Mouse (Mus musculus): Measurements from ENCODE around the gene Patz1.
A peak's percentile ranks its signal among the peaks of the same experiment; 100 is the strongest.

Patz1 gene

DNA sequence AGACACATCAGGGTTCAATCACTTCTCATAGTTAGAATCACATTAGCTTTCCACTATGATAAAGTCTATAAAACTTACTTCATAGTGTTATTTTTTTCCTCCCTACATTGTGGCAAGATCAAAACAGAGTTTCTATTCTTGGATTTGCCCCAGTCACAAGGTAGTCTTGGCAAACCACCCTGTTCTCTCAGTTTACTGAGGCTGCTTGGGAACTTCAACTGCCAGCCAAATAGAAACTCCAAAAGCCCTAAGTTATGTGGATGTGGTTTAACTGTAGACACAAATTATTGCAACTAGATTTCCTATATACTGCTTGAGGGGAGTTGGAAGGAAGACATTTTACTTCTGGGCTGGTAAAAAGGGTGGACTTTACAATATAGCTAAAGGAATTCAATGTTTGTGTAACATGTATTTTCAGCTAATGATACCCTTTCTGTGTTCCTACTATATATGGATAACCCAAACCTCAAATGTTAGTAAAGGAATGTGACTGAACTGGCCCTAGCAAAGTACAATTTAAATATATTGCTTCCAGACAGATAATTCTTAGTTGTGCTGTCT lies 41.3 kb downstream of the Patz1 start, which contains the start of gene Pik3ip1:
TSS of gene Pik3ip1 (plus strand) at position 511 of the 561 bp plus-strand sequence.
- no peak for DNase-seq (ENCODE audit: low spot score in 2 of 2)

DNA sequence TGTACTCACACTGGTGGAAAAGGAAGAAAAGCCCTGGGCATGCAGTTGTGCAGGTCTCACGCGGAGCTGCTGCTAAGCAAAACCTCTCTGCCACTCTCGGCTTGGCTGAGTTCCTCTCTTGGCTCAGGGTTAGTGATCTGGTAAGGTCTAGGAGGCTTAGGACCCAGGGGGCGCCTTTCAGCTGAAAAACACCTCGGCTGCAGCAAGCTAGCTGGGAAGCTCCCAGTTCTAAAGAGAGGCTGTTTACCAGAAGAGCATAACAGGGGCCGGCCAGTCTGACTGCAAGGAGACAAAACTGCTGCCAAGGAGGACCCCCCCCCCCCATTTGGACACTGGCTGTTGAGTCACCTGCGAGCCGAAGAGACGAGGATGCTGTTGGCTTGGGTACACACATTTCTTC lies 41.9 kb downstream of the Patz1 start:
- peak; percentile 83 to 89 for DNase-seq (ENCODE audit: low spot score in 2 of 2)

DNA sequence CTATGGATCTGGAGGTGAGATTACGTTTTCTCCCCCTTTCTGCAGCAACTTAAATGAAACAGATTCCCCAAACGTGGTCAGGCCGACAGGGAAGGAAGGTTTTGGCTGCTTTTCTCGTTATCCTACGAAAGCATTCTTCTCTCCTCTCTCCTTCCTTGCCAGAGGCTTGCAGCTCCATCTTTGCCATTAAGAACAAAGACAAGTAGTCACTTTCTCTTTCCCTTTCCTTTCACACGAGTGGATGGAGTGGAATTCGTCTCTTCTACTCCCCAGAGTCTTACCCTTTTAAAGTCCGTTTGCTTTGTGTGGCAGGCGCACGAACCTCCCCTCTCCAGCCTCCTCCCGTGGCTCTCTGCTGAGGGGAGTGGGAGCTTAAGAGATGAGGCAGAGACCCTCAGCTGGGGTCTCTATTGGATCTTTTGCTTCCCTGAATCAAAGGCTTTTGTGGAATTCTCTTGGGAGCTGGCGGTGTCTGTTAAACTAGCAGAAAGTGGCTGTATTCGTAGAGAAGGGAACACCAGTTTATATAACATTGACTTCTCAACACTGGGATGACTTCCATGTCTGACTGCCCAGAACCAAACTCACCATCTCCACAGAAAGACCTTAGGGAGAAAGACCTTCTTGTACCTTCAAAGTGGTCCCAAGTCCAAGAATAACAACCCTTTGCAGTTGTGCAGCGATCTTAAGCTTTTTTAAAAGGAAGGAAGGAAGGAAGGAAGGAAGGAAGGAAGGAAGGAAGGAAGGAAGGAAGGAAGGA lies 42.5 kb downstream of the Patz1 start:
- DNase-seq (ENCODE audit: low spot score in 2 of 2), result no peak

DNA sequence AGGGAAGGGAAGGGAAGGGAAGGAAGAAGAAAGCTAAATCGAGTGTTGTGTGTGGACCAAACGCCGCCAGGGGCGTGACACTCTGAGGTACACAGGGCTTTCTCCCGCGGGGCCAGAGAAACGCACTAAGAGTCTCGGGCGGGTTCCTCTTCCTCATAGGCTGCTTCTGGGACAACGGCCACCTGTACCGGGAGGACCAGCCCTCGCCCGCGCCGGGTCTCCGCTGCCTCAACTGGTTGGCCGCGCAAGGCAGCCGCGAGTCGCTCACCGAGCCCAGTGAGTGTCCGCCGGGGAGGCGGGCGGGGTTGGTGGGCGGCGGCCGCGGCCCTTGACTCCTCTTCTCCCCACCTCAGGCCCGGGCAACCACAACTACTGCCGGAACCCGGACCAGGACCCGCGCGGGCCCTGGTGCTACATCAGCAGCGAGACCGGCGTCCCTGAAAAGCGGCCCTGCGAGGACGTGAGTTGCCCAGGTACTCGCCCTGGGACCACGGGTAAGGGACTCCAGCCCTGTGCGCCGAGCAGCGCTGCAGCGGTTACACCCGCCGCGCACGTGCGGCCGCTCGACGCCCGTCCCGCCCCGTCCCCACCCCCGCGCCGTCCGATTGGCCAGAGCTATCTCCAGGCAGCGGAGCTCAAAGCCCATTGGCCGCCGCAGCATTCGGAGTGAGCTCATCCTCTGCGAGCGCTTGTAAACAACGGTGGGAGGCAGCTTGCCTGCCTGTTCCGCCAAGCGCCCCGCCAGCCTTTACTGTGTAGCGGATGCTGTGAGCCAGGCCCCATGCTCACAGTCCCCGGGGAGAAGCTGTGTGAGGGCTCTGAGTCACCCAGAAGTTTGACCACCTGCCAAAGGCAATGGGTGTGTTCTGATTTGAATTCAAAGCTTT lies 43.3 kb downstream of the Patz1 start:
- DNase-seq (ENCODE audit: low spot score in 2 of 2), result peak; percentile 93

DNA sequence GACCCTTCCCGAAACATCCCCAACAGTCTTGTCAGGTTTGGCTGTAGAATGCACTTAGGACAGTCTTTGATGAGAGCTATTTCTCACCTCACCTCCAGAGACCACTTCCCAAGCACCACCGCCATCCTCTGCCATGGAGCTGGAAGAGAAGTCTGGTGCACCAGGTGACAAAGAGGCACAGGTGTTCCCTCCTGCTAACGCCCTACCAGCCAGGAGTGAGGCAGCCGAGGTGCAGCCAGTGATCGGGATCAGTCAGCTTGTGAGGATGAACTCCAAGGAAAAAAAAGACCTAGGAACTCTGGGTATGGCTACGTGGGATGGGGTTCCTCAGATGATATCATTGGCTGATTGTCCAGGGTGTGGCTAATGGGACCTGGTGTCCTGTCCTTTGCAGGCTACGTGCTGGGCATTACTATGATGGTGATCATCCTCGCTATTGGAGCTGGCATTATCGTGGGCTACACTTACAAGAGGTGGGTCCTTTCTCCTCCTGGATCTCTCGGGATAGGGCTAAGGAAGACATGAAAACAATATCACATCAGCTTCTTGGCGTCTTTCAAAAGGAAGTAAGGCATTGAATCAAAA lies 44.5 kb downstream of the Patz1 start:
- no peak for DNase-seq (ENCODE audit: low spot score in 2 of 2)

DNA sequence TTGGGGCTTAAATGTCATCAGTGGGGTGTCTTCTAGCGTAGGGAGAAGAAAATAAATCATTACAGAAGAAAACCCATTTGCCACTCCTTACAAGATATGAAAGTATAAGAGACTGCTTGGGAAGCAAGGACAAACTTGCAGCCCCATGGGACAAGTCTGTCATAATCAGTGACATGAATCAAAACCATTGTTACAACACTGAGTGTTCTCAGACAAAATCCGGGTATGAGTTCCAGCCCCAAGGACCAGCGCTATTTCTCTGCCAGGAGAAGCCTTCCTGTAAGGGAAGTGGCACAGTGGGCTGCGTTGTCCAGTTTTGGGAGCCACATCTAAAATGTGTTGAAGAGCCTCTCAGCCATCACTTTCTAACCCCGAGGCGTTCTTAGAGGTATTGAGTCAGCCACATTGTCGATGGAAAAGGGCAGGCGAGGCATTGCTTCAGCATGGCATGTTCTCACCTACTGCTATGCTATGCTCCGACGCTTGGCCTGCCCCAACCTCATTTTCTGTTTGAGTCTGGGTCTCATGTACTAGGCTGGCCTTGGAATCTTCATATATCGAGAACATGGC lies 45.6 kb downstream of the Patz1 start:
- no peak for DNase-seq (ENCODE audit: low spot score in 2 of 2)

DNA sequence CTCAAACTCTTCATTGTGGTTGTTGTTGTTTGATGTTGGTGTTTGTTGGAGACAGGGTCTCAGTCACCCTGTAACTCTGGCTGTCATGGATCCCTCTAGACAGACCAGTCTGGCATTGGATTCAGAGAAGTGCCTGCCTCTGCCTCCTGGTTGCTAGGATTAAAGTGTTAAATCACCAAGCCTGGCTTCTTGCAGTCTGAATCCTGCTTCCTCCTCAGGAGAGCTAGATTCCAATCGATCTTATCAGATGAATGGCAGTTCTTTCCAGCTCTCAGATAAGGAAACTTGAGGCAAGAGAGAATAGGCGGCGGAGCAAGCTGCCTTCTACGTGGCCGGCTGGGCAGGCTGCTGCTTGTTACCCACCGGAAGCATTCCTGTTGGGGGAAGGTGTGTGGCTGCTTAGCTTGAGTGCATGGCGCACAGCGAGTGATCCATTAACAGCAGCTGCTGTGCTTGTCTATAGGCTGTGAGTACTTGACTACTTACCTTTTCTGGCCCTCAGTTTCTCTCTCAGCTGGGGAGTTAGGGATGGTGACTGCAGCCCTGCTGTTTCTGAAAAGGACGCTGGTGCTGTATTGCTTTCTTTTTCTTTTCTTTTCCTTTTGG lies 46.1 kb downstream of the Patz1 start:
- no peak for DNase-seq (ENCODE audit: low spot score in 2 of 2)

DNA sequence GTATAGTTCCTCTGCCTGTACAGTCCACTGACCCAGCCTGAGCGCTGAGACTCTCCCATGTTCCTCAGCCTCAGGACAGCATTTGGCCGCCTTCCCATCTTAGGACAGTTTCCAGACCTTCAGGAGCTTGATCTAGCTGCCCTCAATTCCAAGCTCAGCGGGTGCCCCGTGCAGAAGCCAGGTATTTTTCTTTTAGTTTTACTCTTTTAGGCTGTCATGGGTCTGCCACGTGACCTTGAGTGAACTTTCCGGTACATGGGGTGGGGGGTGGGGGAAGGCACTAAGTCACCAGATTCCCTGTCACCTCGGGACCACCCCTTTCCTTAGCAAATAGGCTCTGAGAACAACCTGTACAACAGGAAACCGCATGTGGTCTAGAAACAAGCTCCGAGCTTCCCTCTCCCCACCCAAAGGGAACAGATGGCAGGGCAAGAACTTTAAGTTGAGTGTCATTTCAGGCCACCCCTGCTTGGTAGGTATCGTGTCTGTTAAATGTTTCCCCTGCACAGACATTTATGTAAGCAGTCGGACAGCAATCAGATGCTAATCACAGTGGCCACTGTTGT lies 47.1 kb downstream of the Patz1 start:
- no peak for DNase-seq (ENCODE audit: low spot score in 2 of 2)

DNA sequence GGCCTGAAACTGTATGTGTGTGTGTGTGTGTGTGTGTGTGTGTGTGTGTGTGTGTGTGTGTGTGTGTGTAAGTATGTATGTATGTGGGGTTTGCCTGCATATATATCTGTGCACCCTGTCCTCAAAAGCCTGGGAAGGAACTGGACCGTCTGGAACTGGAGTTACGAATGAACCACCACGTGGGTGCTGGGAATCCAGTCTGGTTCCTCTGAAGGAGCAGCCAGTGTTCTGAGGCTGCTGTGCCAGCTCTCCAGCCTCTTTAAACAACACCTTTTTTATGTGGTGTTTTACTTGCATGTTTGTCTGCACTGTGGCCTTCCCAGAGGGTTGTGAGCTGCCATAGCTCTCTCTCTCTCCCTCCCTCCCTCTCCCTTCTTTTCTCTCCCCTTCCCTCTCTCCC lies 47.9 kb downstream of the Patz1 start:
- no peak for DNase-seq (ENCODE audit: low spot score in 2 of 2)

DNA sequence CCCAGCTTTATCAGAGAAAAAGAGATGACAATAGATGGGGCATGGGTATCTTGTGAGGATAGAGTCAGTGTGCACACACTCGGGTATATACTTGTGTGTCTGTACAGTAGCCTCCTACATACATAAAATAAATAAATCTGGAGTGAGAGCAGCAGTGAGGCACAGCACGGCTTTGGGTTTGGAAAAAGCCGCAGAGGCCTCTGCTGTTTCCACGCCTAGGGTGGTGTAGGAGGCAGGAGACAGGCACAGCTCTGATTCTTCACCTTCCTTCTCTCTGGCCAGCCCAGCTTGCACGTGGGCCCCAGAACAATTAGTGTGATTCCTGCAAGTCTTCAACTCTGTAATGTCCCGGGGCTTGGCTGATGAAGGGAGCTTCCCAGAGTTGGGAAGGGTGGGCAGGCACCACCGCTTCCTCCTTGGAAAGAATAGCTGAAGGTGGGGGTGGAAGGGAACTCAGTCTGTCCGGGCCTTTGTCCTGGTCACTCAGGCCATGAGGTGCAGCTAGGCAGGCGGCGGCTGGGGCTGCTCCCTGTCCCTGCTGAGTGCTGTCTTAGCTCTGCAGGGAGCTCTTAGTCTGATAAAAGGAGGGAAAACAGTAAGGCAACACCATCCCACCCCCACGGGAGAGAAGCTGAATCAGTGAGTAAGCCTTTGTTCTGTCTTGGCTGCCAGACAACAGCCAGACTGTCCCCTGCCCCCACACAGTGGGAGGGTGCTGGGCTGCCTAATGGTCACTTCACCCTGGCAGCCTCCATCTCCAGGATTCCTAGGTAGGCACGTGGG lies 48.7 kb downstream of the Patz1 start:
- peak; percentile 83 to 89 for DNase-seq (ENCODE audit: low spot score in 2 of 2)

DNA sequence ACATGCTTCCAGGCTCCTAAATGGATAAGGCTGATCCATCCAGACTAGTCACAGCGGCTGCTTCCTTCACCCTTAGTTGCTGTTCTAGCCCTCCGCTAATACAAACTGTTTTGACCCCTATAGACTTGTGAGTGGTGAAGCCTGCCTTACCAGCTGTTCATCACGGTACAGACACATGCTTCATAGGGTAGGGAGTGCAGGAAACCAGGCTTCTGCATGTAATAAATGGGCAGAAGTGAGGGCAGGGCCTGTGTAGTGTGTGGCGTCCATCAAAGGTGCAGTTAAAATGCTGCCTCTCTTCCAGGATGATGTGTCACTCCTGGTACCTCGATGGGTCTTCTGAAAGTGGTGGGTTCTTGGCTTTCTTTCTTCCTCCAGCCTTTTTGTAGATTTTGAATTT lies 49.3 kb downstream of the Patz1 start:
- DNase-seq (ENCODE audit: low spot score in 2 of 2), result no peak

DNA sequence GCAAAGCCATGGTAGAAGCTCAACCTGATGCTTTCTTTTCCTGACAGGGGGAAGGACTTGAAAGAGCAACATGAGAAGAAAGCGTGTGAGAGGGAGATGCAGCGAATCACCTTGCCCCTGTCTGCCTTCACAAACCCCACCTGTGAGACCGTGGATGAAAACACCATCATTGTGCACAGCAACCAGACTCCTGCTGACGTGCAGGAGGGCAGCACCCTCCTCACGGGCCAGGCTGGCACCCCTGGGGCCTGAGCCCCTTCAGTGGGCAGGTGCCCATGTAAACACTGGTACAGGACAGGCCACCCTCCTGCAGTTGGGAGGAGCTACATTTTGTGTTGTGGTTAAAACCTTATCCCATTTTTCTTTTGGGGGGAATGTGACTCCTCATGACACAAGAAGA lies 52.8 kb downstream of the Patz1 start:
- no peak for DNase-seq (ENCODE audit: low spot score in 2 of 2)

DNA sequence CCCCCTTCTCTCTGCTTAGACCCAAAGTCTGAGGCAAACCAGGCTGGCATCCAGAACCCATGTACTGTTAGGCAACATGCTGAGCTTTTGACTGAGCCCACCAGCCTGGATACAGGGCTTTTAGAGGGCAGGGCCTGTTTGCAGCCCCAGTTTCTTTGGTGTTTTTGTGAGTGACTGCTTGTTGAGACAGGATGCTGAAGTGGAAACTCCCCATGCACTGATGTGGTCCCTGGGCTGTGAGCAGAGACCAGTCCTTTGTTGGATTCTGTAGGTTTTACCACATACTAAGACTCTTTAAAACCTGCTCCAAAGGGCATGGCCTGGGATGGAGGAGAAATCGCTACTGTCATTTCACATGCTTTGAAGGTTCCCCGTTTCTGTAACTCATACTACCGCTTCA lies 56.2 kb downstream of the Patz1 start:
- no peak for DNase-seq (ENCODE audit: low spot score in 2 of 2)

DNA sequence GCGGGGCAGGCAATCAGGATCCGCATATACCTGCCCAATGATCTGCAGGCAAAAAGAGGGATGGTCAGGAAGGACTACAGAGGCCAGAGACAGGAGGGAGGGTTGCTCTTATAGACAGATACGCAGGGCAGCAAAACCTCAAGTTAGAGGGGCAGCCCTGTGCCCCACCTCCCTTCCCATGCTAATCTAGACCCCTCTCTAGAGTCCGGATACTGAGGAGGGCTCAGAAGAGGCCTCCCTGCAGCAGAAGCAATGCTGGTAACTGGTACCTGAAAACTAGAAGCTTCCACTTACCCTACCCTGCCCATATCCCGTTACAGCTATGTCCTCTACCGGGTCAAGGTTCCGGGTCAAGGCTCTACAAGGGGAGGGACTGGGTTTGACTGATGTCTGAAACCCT lies 57.7 kb downstream of the Patz1 start:
- DNase-seq (ENCODE audit: low spot score in 2 of 2), result no peak

DNA sequence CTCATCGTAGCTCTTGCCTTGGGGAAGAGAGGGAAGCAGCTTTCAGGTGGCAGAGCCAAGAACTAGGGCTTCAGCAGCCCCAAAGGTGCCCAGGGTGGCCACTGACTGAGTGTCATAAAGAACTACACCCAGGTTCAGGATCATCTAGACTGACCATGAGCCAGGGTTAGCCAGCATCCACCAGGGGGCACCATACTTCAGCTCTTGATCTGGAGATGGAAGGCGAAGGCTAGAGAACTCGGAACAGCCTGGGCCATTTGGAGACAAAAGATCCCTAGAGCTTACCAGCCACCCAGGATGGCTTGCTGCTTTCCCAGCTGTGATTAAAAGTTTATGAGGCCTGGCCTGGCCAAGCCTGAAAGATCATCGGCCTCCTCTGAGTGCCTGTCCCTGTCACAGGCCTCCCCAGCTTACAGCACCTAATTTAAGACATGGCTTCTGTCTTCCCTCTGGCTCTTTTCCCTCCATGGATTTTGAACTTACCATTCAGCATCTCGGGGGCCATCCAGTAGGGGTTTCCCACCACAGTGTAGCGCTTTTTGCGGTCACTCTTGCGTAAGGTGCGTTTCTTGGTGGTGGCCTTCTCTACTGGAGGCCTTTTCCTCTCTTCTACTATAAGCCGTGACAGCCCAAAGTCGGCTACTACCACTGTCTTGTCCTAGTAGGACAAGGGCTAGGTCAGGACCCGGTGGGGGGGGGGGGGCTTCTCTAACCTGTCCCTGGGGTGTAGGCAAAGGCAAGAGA lies 58.6 kb downstream of the Patz1 start:
- DNase-seq (ENCODE audit: low spot score in 2 of 2), result peak; percentile 86 to 87

DNA sequence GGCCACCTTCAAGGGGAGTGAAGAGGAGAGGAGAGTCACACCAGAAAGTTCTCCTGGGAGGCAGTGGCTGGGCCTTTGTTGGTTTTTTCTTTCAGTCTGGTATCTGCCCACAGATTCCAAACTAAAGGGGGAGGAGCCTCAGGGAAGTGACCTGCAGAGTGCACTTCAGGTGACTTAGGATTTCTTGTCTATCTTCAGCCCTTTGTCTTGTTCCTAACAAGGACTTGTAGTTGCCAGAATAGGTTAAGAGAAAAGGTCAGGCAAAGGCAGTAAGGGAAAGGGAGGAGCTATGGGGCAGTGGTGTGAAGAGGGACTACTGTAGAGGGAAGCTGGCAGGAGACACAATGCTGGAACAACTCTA lies 59.1 kb downstream of the Patz1 start:
- DNase-seq (ENCODE audit: low spot score in 2 of 2), result no peak

DNA sequence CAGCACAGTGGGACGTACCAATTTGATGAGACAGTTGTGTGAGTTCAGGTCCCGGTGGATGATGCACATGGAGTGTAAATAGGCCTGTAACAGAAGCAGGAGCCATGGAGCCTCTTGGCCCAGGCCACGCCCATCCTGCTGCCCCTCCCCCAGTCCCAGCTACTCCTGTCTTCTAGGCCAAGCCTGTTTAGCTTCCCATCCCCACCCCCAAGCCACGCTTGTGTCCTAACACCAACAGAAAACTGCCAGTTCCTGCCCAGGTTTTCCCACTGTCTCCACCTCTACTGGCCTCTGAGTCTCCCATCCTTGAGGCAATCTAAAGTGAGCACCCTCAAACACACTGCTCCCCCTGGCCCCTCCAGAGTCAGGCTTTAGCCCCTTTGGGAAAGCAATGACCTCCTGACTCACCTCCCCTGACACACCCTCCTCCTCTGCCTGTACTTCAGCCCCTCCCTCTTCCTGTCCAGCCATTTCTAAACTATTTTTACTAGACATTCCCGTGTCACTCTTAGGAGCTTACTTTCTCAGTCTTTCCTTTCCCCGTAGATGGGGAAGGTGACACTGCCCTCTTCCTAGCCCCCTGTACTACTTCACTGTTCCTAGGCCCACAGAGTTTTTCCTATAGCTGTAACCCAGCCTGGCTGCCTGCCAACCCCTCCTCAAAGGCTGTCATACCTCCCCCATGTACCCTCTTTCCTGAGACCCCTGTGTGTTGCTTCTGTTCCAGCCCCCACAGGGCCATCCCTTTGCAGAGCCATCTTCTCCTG lies 60.1 kb downstream of the Patz1 start:
- no peak for DNase-seq (ENCODE audit: low spot score in 2 of 2)

DNA sequence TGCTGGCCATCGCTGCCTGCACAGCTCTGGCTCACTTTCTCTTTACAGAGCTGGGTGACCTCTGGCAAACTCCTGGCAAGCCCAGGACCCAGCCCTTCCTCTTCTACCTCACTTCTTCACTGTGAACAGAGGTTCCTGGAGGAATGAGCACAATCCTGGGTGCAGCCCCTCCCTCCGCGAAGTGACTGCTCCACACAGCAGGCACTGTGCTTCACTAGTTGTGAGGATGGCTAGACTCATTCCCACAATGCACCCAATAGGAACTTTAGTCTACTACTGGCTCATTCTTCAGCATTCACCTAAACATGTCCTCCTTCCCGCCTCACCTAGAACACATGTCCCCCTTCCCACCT lies 60.6 kb downstream of the Patz1 start:
- no peak for DNase-seq (ENCODE audit: low spot score in 2 of 2)

DNA sequence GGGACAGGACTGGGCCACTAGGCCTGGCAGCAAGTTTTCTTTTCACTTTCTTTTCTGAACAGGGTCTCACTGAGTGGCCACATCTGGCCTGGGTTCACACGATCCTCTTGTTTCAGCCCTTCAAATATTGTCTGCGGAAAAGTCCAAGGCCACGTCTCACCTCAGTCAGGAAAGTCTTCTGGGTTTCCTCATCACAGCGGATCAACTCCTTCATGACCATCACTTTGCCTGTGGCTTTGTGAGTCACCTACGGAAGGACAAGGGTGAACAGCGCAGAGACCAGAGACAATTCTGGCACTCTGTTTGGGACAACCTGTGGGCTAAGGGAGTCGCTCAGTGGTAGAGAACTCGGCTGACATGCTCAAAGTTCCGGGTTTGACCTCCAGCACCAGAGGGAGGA lies 63.5 kb downstream of the Patz1 start:
- no peak for DNase-seq (ENCODE audit: low spot score in 2 of 2)
